Mouse (Mus musculus) layer of hippocampus, adult 18-20 months (tissue): Measurements from ENCODE around the gene Gm5150. TPM values are rescaled to one million over a fixed set of nuclear protein-coding genes. Genes with fewer than 3 reads are reported as not detected.
"Not testable (repeated sequence)": the region's sequence is repeated elsewhere in the genome, so short reads cannot be mapped to it uniquely, and the experiment has no call there.

Source experiments
- DNase-seq, 2 experiments: peaks; one replicate each; pipeline ENCODE4 v3.0.0; 2022; ENCODE audit warnings: low spot score in 2 of 2
- long read RNA-seq: library from polyadenylated mRNA; stranded (forward); transcript quantifications from one replicate; pipeline ENCODE4 v2.0.0, GENCODE M21; 2021
- microRNA-seq, 2 experiments: library from miRNA; unstranded; fragments of <30 nt; microRNA quantifications; one replicate each; pipeline ENCODE4 v1.2.0; 2021
- total RNA-seq, 2 experiments: library from RNA; stranded (reverse); gene quantifications; 2 replicates each; pipeline ENCODE4 v1.2.3; 2021

Gene Gm5150
- total RNA-seq = not detected
- long read RNA-seq = 0 reads

- no peak for DNase-seq
These were observed at the start of gene Gm5150 for GRCm38 (mm10) chr3:16006215-16006614. Gene Gm5150, minus strand, starts transcription at chr3:16006437.

- not testable (repeated sequence) for DNase-seq
These were observed 45.5 kb upstream of the Gm5150 start for GRCm38 (mm10) chr3:16051736-16052135.

- DNase-seq = no peak
These were observed 41.1 kb upstream of the Gm5150 start for GRCm38 (mm10) chr3:16047288-16047687.

DNA sequence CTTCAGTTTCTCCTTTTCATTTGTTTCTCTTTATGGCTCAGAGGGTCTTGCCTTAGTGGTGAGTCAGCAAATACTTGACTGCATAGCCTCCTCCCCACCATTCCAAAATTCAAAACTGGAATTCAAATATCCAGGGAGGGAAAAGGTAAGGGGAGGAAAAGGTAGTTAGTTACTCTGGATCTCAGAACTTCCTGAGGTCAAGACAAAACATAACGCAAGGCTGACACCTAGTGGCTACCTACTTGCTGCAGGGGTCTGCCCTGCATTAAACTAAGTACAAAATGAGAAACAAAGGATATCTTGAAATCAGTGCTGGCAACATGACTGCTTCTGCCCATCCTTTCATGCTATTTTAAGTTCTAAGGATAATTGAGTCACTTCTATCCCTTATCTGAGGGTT, 37.1 kb upstream of the Gm5150 start:
- peak; percentile 8 to 59 for DNase-seq

GRCm38 (mm10) chr3:16024988-16025387, 18.8 kb upstream of the Gm5150 start:
- DNase-seq = peak; percentile 7 to 77

- DNase-seq = no peak
These were observed 16.0 kb upstream of the Gm5150 start for GRCm38 (mm10) chr3:16022214-16022613.

GRCm38 (mm10) chr3:16014456-16014855, 8.2 kb upstream of the Gm5150 start:
- not testable (repeated sequence) for DNase-seq

DNA sequence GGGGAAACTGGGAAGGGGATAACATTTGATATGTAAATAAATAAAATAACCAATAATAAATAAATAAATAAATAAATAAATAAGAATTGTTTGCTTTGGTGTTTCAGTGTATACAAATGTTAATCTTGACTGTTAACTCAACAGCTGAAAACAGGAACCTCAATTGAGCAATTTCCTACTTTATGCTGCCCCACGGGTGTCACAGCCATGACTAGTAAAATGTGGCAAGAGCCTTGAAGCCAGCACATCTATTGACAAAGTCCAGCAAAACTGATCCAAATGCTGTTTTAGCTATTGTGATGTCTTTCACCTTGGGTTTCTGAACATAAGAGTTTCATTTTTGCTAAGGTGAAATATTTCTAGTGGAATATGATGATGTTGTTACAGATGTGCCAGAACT, 1.6 kb upstream of the Gm5150 start:
- no peak for DNase-seq

GRCm38 (mm10) chr3:16003890-16004633, 2.2 kb downstream of the Gm5150 start:
- no peak for DNase-seq

GRCm38 (mm10) chr3:15999479-15999878, 6.8 kb downstream of the Gm5150 start:
- DNase-seq = not testable (repeated sequence)

GRCm38 (mm10) chr3:15982216-15982615, 24.0 kb downstream of the Gm5150 start:
- DNase-seq = no peak

DNA sequence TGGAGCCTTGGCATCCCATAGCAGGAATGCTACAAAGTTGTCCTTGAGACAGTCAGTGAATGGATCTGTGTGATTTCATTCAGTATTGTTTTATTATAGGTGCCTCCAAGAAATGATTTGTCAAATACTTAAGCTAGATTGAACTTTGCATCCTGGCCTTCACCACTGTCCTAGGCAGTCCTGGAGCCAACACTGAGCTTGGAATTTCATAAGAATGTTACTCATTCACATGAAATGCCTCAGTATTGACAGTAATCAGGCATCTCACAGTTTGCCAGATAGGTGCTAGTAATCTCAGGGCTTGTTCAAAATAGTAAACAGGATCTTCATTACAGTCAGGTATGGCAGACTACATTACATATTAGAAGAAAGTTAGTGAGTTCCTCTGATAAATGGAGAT, 49.3 kb downstream of the Gm5150 start:
- DNase-seq = no peak

Small RNAs within 50 kb of the gene (microRNA-seq; reads per million reads assigned to microRNA genes)
- gene Gm24694 = 0 reads per million in 2 experiments

Other genes starting within 250 kb of the Gm5150 start
- gene Sirpb1c, start 157.9 kb downstream of the Gm5150 start, total RNA-seq = not detected